In genomic region chr16:96845475-96846098, GRCm38 (mm10) we compare ENCODE assay signal across 15 mouse cellular contexts.
DNase-seq lines count a peak whose midpoint lies in the region; ATAC-seq lines count a peak whose summit lies in the region.
"Had no signal": no experiment of that assay in that cellular context is flagged by ENCODE, and none has a peak within 500 bp of the region (broad histone marks: within the 10 kb centered on the region; RNA-seq: fewer than 3 reads in every experiment).

No protein-coding gene starts in this region.

- no peak overlapping the region for H3K9ac ChIP-seq in neural tube, embryonic 12.5 days
- no peak overlapping the region for H3K9ac ChIP-seq in forebrain, embryonic 13.5 days
- no peak overlapping the region for H3K9ac ChIP-seq in hindbrain, embryonic 16.5 days (ENCODE audit: low read depth, low read length)
- H3K9ac ChIP-seq: embryonic facial prominence, embryonic 15.5 days; stomach, embryonic 15.5 days had no signal

- no peak for DNase-seq in neural tube, embryonic 10.5 days (ENCODE audit: extremely low spot score, low spot score)
- DNase-seq in right cerebral cortex, postnatal 25 days, result no peak
- DNase-seq in urinary bladder, postnatal 36 days (ENCODE audit: low spot score in 2 of 2), result no peak
- no peak for DNase-seq in gastrocnemius, adult 8-10 months (ENCODE audit: low spot score in 2 of 2)
- DNase-seq: adrenal gland, postnatal 36 days; heart, postnatal 10 days; layer of hippocampus, adult 9-11 months; right cerebral cortex, postnatal 4 days had no signal

- H3K27ac ChIP-seq in neural tube, embryonic 12.5 days, result no peak overlapping the region
- peak overlapping the region; percentile 91 for H3K27ac ChIP-seq in forebrain, embryonic 13.5 days
- H3K27ac ChIP-seq in hindbrain, embryonic 16.5 days (ENCODE audit: low read depth, low read length), result peak overlapping the region; percentile 1; the same call in 1 of the 2 replicates
- H3K27ac ChIP-seq: embryonic facial prominence, embryonic 15.5 days; stomach, embryonic 15.5 days had no signal

- no peak overlapping the region for H3K4me3 ChIP-seq in neural tube, embryonic 12.5 days
- no peak overlapping the region for H3K4me3 ChIP-seq in forebrain, embryonic 13.5 days
- no peak overlapping the region for H3K4me3 ChIP-seq in hindbrain, embryonic 16.5 days (ENCODE audit: low read length)
- H3K4me3 ChIP-seq: embryonic facial prominence, embryonic 15.5 days; stomach, embryonic 15.5 days had no signal

- no peaks in the 10 kb centered on the region for H3K36me3 ChIP-seq in neural tube, embryonic 12.5 days
- H3K36me3 ChIP-seq in forebrain, embryonic 13.5 days (ENCODE audit: poor library complexity, severe bottlenecking), result no peaks in the 10 kb centered on the region
- no peaks in the 10 kb centered on the region for H3K36me3 ChIP-seq in hindbrain, embryonic 16.5 days (ENCODE audit: control insufficient read depth, insufficient read depth, low read length)
- H3K36me3 ChIP-seq: embryonic facial prominence, embryonic 15.5 days; stomach, embryonic 15.5 days had no signal

- 55% methylated on average over 3 of the region's 3 CpGs for WGBS in neural tube, embryonic 12.5 days
- 50% methylated on average over 3 of the region's 3 CpGs for WGBS in forebrain, embryonic 13.5 days
- WGBS in hindbrain, embryonic 16.5 days, result 62% methylated on average over 3 of the region's 3 CpGs

- H3K4me1 ChIP-seq in neural tube, embryonic 12.5 days, result peaks cover 19% of the 10 kb centered on the region
- H3K4me1 ChIP-seq in forebrain, embryonic 13.5 days, result peaks cover 54% of the 10 kb centered on the region
- H3K4me1 ChIP-seq in hindbrain, embryonic 16.5 days (ENCODE audit: control insufficient read depth, insufficient read depth, low read depth, low read length), result peaks cover 13% of the 10 kb centered on the region
- H3K4me1 ChIP-seq: embryonic facial prominence, embryonic 15.5 days; stomach, embryonic 15.5 days had no signal

- H3K9me3 ChIP-seq in neural tube, embryonic 12.5 days, result no peaks in the 10 kb centered on the region
- H3K9me3 ChIP-seq in forebrain, embryonic 13.5 days (replicated peaks), result no peaks in the 10 kb centered on the region
- no peaks in the 10 kb centered on the region for H3K9me3 ChIP-seq in hindbrain, embryonic 16.5 days (ENCODE audit: control insufficient read depth, low read length)
- H3K9me3 ChIP-seq: embryonic facial prominence, embryonic 15.5 days; stomach, embryonic 15.5 days had no signal

- peak; percentile 10; the same call in 1 of the 2 replicates for ATAC-seq in neural tube, embryonic 12.5 days (ENCODE audit: low FRiP score, low read depth)
- ATAC-seq in forebrain, embryonic 13.5 days, result no peak
- ATAC-seq in hindbrain, embryonic 16.5 days, result no peak
- ATAC-seq: intestine, postnatal 0 days had no signal

- no peak overlapping the region for H3K4me2 ChIP-seq in neural tube, embryonic 12.5 days (replicated peaks)
- H3K4me2 ChIP-seq in forebrain, embryonic 13.5 days, result no peak overlapping the region
- H3K4me2 ChIP-seq in hindbrain, embryonic 16.5 days (ENCODE audit: low read length), result no peak overlapping the region
- H3K4me2 ChIP-seq: embryonic facial prominence, embryonic 15.5 days; stomach, embryonic 15.5 days had no signal

- no peaks in the 10 kb centered on the region for H3K27me3 ChIP-seq in neural tube, embryonic 12.5 days (replicated peaks)
- no peaks in the 10 kb centered on the region for H3K27me3 ChIP-seq in forebrain, embryonic 13.5 days
- no peaks in the 10 kb centered on the region for H3K27me3 ChIP-seq in hindbrain, embryonic 16.5 days (replicated peaks; ENCODE audit: control insufficient read depth, insufficient read depth, low read length)
- H3K27me3 ChIP-seq: CH12.LX; embryonic facial prominence, embryonic 15.5 days; stomach, embryonic 15.5 days had no signal
